Comparison of ENCODE assay signal across 40 mouse cellular contexts in genomic region chr9:39701123-39701522, GRCm38 (mm10). TPM values are rescaled to one million over a fixed set of nuclear protein-coding genes. Genes with fewer than 3 reads are reported as not detected.
"Had no signal": no experiment of that assay in that cellular context is flagged by ENCODE, and none has a peak within 500 bp of the region (broad histone marks: within the 10 kb centered on the region; RNA-seq: fewer than 3 reads in every experiment).

No protein-coding gene starts in this region.

RNA-seq across cellular contexts. Expression of gene Olfr149, which starts 5.8 kb away (rescaled TPM):
- total RNA-seq: left cerebral cortex, postnatal 10 days; left cerebral cortex, postnatal 14 days; left cerebral cortex, postnatal 25 days; left cerebral cortex, postnatal 36 days; left cerebral cortex, postnatal 4 days; liver, adult 2 months; megakaryocyte progenitor cell, adult 5-6 weeks; megakaryocyte, adult 5-6 weeks; megakaryocyte-erythroid progenitor cell, adult 5-6 weeks; midbrain, postnatal 0 days; monocyte, adult 5-6 weeks had no signal
- polyA plus RNA-seq: limb, embryonic 10.5 days; limb, embryonic 11.5 days; limb, embryonic 12.5 days; limb, embryonic 13.5 days; limb, embryonic 14.5 days; limb, embryonic 15.5 days; liver, adult 2 months; liver, embryonic 11.5 days; liver, embryonic 12.5 days; liver, embryonic 13.5 days; liver, embryonic 14.5 days; liver, embryonic 15.5 days; liver, embryonic 16.5 days; liver, postnatal 0 days; lung, adult 2 months; lung, embryonic 14.5 days; lung, embryonic 15.5 days; lung, embryonic 16.5 days; lung, postnatal 0 days; macrophage; midbrain, embryonic 10.5 days; midbrain, embryonic 11.5 days; midbrain, embryonic 13.5 days; midbrain, embryonic 15.5 days; midbrain, embryonic 16.5 days; midbrain, postnatal 0 days; neural tube, embryonic 11.5 days; neural tube, embryonic 12.5 days had no signal

RNA-seq across cellular contexts. Expression of gene Olfr965, which starts 10.0 kb away (rescaled TPM):
- total RNA-seq: left cerebral cortex, postnatal 10 days; left cerebral cortex, postnatal 14 days; left cerebral cortex, postnatal 25 days; left cerebral cortex, postnatal 36 days; left cerebral cortex, postnatal 4 days; liver, adult 2 months; megakaryocyte progenitor cell, adult 5-6 weeks; megakaryocyte, adult 5-6 weeks; megakaryocyte-erythroid progenitor cell, adult 5-6 weeks; midbrain, postnatal 0 days; monocyte, adult 5-6 weeks had no signal
- polyA plus RNA-seq: limb, embryonic 10.5 days; limb, embryonic 11.5 days; limb, embryonic 12.5 days; limb, embryonic 13.5 days; limb, embryonic 14.5 days; limb, embryonic 15.5 days; liver, adult 2 months; liver, embryonic 11.5 days; liver, embryonic 12.5 days; liver, embryonic 13.5 days; liver, embryonic 14.5 days; liver, embryonic 15.5 days; liver, embryonic 16.5 days; liver, postnatal 0 days; lung, adult 2 months; lung, embryonic 14.5 days; lung, embryonic 15.5 days; lung, embryonic 16.5 days; lung, postnatal 0 days; macrophage; midbrain, embryonic 10.5 days; midbrain, embryonic 11.5 days; midbrain, embryonic 12.5 days; midbrain, embryonic 13.5 days; midbrain, embryonic 14.5 days; midbrain, embryonic 15.5 days; midbrain, embryonic 16.5 days; midbrain, postnatal 0 days; myocyte; neural tube, embryonic 11.5 days; neural tube, embryonic 12.5 days had no signal

RNA-seq across cellular contexts. Expression of gene Olfr150, which starts 29.7 kb away (rescaled TPM):
- total RNA-seq: left cerebral cortex, postnatal 10 days; left cerebral cortex, postnatal 14 days; left cerebral cortex, postnatal 25 days; left cerebral cortex, postnatal 36 days; left cerebral cortex, postnatal 4 days; liver, adult 2 months; megakaryocyte progenitor cell, adult 5-6 weeks; megakaryocyte, adult 5-6 weeks; megakaryocyte-erythroid progenitor cell, adult 5-6 weeks; midbrain, postnatal 0 days; monocyte, adult 5-6 weeks had no signal
- polyA plus RNA-seq: limb, embryonic 10.5 days; limb, embryonic 11.5 days; limb, embryonic 12.5 days; limb, embryonic 13.5 days; limb, embryonic 14.5 days; limb, embryonic 15.5 days; liver, adult 2 months; liver, embryonic 11.5 days; liver, embryonic 12.5 days; liver, embryonic 13.5 days; liver, embryonic 14.5 days; liver, embryonic 15.5 days; liver, embryonic 16.5 days; liver, postnatal 0 days; lung, adult 2 months; lung, embryonic 14.5 days; lung, embryonic 15.5 days; lung, embryonic 16.5 days; lung, postnatal 0 days; macrophage; midbrain, embryonic 10.5 days; midbrain, embryonic 11.5 days; midbrain, embryonic 12.5 days; midbrain, embryonic 13.5 days; midbrain, embryonic 14.5 days; midbrain, embryonic 15.5 days; midbrain, embryonic 16.5 days; midbrain, postnatal 0 days; myocyte; neural tube, embryonic 11.5 days; neural tube, embryonic 12.5 days had no signal

RNA-seq across cellular contexts. Expression of gene Olfr963, which starts 34.1 kb away (rescaled TPM):
- total RNA-seq: left cerebral cortex, postnatal 10 days; left cerebral cortex, postnatal 14 days; left cerebral cortex, postnatal 25 days; left cerebral cortex, postnatal 36 days; left cerebral cortex, postnatal 4 days; liver, adult 2 months; megakaryocyte progenitor cell, adult 5-6 weeks; megakaryocyte, adult 5-6 weeks; megakaryocyte-erythroid progenitor cell, adult 5-6 weeks; midbrain, postnatal 0 days; monocyte, adult 5-6 weeks had no signal
- polyA plus RNA-seq: limb, embryonic 10.5 days; limb, embryonic 11.5 days; limb, embryonic 12.5 days; limb, embryonic 13.5 days; limb, embryonic 14.5 days; limb, embryonic 15.5 days; liver, adult 2 months; liver, embryonic 11.5 days; liver, embryonic 12.5 days; liver, embryonic 13.5 days; liver, embryonic 14.5 days; liver, embryonic 15.5 days; liver, embryonic 16.5 days; liver, postnatal 0 days; lung, adult 2 months; lung, embryonic 14.5 days; lung, embryonic 15.5 days; lung, embryonic 16.5 days; lung, postnatal 0 days; macrophage; midbrain, embryonic 10.5 days; midbrain, embryonic 11.5 days; midbrain, embryonic 12.5 days; midbrain, embryonic 13.5 days; midbrain, embryonic 14.5 days; midbrain, embryonic 15.5 days; midbrain, embryonic 16.5 days; midbrain, postnatal 0 days; myocyte; neural tube, embryonic 11.5 days; neural tube, embryonic 12.5 days had no signal

RNA-seq across cellular contexts. Expression of gene Olfr967, which starts 44.9 kb away (rescaled TPM):
- total RNA-seq: left cerebral cortex, postnatal 10 days; left cerebral cortex, postnatal 14 days; left cerebral cortex, postnatal 25 days; left cerebral cortex, postnatal 36 days; left cerebral cortex, postnatal 4 days; liver, adult 2 months; megakaryocyte progenitor cell, adult 5-6 weeks; megakaryocyte, adult 5-6 weeks; megakaryocyte-erythroid progenitor cell, adult 5-6 weeks; midbrain, postnatal 0 days; monocyte, adult 5-6 weeks had no signal
- polyA plus RNA-seq: limb, embryonic 10.5 days; limb, embryonic 11.5 days; limb, embryonic 12.5 days; limb, embryonic 13.5 days; limb, embryonic 14.5 days; limb, embryonic 15.5 days; liver, adult 2 months; liver, embryonic 11.5 days; liver, embryonic 12.5 days; liver, embryonic 13.5 days; liver, embryonic 14.5 days; liver, embryonic 15.5 days; liver, embryonic 16.5 days; liver, postnatal 0 days; lung, adult 2 months; lung, embryonic 14.5 days; lung, embryonic 15.5 days; lung, embryonic 16.5 days; lung, postnatal 0 days; macrophage; midbrain, embryonic 10.5 days; midbrain, embryonic 11.5 days; midbrain, embryonic 12.5 days; midbrain, embryonic 13.5 days; midbrain, embryonic 14.5 days; midbrain, embryonic 15.5 days; midbrain, embryonic 16.5 days; midbrain, postnatal 0 days; myocyte; neural tube, embryonic 11.5 days; neural tube, embryonic 12.5 days had no signal
